Mouse (Mus musculus) forelimb bud, embryonic 11.5 days (tissue): ENCODE measurements around the gene Zbtb1.
A peak's percentile ranks its signal among the peaks of the same experiment; 100 is the strongest.
"Not testable (repeated sequence)": the region's sequence is repeated elsewhere in the genome, so short reads cannot be mapped to it uniquely, and the experiment has no call there.

Experiments used
- DNase-seq: peaks from one replicate; pipeline ENCODE4 v3.0.0-alpha.2; 2012; ENCODE audit warnings: low read depth, low spot score

Zbtb1 gene

GRCm38 (mm10) chr12:76404836-76405182 lies 34.7 kb downstream of the Zbtb1 start:
- DNase-seq = no peak

GRCm38 (mm10) chr12:76405183-76405970 lies 35.3 kb downstream of the Zbtb1 start:
- DNase-seq = no peak

DNA sequence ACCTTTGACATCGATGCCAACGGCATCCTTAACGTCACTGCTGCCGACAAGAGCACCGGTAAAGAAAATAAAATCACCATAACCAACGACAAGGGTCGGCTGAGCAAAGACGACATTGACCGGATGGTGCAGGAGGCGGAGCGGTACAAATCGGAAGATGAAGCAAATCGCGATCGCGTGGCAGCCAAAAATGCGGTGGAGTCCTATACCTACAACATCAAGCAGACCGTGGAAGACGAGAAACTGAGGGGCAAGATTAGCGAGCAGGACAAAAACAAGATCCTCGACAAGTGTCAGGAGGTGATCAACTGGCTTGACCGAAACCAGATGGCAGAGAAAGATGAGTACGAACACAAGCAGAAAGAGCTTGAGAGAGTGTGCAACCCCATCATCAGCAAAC lies 35.9 kb downstream of the Zbtb1 start:
- peak; percentile 16 for DNase-seq

- peak; percentile 27 for DNase-seq
Measured at GRCm38 (mm10) chr12:76407184-76407583, 37.1 kb downstream of the Zbtb1 start.

- DNase-seq = peak; percentile 31
Measured at GRCm38 (mm10) chr12:76409166-76409565, 39.1 kb downstream of the Zbtb1 start.

DNA sequence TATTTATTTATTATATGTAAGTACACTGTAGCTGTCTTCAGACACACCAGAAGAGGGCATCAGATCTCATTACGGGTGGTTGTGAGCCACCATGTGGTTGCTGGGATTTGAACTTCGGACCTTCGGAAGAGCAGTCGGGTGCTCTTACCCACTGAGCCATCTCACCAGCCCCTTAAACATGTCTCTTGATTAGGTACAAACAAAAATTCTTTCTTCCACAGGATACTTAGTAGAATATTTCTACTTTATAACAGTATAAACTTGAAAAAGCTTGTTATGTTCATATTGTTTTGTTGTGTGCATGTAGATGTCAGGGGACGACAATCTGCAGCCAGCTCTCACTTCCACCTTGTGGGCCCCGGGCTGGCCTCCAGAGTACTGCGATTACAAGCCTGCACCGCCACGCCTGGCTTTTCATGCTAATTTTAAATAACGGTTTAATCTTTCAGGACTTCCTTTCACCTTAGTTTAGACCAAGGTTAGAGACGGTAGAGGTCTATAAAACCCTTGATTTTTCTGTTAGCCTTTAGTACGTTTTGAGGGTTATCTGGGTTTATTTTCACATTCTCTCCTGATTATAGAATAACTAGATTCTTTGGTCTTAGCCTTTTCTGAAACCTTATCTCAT lies 45.4 kb downstream of the Zbtb1 start:
- no peak for DNase-seq

DNA sequence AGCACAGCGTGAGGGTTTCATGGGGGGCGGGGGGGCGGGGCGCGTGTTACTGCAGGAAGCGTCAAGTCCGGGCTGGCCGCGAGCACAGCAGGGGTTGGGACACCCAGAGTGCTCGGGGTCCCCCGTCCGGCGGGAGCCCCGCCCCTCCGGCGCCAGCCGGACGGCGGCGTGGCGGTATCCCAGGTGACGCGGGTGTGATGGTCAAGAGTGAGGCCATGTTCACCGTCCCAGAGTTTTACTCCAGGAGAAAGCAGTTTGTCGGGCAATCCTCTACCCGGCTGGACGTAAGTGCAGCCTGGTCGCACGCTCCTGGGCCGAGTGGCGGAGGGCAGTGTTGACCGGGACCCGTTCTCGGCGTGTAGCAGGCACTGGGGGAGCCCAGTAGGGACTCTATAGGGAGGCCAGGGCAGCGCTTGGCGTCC lies 47.4 kb downstream of the Zbtb1 start, which contains the start of gene Ppp1r36:
Gene Ppp1r36 (plus strand): TSS at position 106 of the 422 bp plus-strand sequence.
- no peak for DNase-seq

DNA sequence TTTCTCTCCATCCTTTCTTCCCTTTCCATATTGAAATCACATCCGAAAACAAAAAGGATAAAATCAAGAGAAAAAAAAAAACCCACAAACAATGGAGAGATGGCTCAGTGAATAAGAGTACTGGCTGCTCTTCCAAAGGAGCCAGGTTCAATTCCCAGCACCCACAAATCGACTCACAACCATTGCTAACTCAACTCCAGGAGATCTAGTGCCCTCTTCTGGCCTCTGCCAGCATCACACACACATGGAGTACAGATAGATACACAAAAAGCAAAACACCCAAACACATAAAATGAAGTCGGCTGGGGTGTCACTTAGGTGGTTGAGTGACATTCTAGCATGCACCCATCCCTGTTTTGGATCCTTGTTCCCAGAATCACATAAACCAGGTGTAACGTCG lies 48.3 kb downstream of the Zbtb1 start:
- DNase-seq = no peak

DNA sequence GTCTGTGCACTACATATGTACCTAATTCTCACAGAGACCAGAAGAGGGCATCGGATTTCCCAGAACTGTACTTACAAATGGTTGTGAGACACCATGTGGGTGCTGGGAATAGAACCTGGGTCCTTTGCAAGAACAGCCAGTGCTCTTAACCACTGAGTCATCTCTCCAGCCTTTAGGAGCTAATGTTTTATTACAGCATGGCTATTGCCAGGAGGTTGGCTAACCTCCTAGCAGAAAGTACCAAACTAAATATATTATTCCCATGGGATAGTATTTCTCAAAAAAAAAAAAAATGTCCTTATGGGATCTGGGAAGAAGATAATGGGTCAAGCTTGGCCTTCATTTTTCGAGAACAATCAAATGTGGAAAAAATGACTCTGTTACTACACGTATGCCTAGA lies 55.2 kb downstream of the Zbtb1 start:
- no peak for DNase-seq

DNA sequence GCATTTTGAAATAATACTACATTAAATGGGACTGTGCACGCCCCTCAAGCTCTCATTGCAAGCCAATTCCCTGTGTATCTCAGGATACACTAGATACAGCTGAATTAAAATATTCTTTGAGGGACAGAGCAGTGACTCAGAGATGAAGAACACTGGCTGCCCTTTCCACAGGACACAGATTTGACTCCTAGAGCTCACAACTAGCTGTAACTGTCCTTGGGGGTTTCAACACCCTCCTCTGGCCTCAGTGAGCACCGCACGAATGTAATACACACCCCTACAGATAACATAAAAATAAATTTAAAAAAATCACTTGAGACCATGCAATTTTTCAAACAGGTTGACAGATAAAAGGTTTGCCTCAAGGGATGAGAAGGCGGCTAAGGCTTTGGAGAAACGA lies 57.5 kb downstream of the Zbtb1 start:
- DNase-seq = no peak

DNA sequence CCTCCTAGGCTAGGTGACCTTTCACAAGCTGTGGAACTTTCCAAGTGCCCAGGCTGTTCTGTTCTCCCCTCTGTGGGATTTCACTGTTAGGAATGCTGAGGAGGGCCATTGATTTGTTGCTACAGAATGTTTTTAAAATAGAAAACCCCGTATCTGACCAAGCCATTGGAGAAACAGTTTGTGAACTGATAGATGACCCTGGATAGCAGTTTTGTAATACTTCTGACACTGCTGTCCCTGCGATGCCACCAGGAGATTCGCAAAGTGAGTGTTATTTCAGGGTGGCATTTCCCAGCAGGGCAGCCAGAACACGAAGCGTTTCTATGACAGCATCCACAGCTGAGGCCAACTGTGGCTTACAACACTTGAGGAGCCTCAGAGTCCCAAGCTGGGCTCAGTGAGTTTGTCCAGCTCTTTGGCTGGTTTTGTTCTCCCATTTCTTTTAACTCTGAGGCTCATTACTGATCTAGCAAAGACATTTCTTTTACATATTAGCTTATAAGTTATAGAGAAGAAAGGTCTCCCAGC lies 60.9 kb downstream of the Zbtb1 start:
- no peak for DNase-seq

- no peak for DNase-seq
Measured at GRCm38 (mm10) chr12:76431431-76431830, 61.4 kb downstream of the Zbtb1 start.

- no peak for DNase-seq
Measured at GRCm38 (mm10) chr12:76434111-76434510, 64.0 kb downstream of the Zbtb1 start.

- no peak for DNase-seq
Measured at GRCm38 (mm10) chr12:76435084-76435483, 65.0 kb downstream of the Zbtb1 start.

- DNase-seq = no peak
Measured at GRCm38 (mm10) chr12:76435549-76435948, 65.5 kb downstream of the Zbtb1 start.

- not testable (repeated sequence) for DNase-seq
Measured at GRCm38 (mm10) chr12:76443488-76443887, 73.4 kb downstream of the Zbtb1 start.

- no peak for DNase-seq
Measured at GRCm38 (mm10) chr12:76444359-76444772, 74.3 kb downstream of the Zbtb1 start.

- DNase-seq = no peak
Measured at GRCm38 (mm10) chr12:76444862-76445261, 74.8 kb downstream of the Zbtb1 start.

DNA sequence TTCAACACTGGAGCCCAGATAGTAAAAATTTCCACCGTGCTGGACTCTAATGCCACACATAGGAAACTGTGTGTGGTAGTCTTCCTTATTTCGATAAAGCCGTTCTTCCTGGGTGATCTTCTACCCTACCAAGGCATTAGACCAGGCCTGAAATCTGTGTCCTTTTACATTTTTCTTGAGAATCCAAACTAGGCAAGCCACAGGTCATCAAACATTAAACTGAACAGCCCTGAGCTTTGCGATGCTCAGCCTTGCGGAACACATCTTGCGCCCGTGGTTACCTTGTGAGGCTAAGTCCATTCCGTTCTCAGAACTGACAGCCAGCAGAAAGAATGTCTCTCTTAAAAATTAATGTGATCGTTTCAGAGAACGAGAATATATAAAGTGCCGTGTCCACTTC lies 76.1 kb downstream of the Zbtb1 start:
- DNase-seq = no peak
